Mouse (Mus musculus) liver (tissue): ENCODE data around the gene Apol11b.
"Not testable (repeated sequence)": the region's sequence is repeated elsewhere in the genome, so short reads cannot be mapped to it uniquely, and the experiment has no call there.

Experiments
- DNase-seq: peaks from one replicate; pipeline ENCODE4 v3.0.0-alpha.2; 2020; ENCODE audit warnings: mixed read lengths

Gene Apol11b

GRCm38 (mm10) chr15:77643176-77643575 is at the start of gene Apol11b:
Gene Apol11b, minus strand, starts transcription at chr15:77643286.
- not testable (repeated sequence) for DNase-seq

- DNase-seq = not testable (repeated sequence)
Measured at GRCm38 (mm10) chr15:77691532-77692311, 48.6 kb upstream of the Apol11b start.

GRCm38 (mm10) chr15:77683944-77684343 is 40.9 kb upstream of the Apol11b start:
- DNase-seq = peak; percentile 19

DNA sequence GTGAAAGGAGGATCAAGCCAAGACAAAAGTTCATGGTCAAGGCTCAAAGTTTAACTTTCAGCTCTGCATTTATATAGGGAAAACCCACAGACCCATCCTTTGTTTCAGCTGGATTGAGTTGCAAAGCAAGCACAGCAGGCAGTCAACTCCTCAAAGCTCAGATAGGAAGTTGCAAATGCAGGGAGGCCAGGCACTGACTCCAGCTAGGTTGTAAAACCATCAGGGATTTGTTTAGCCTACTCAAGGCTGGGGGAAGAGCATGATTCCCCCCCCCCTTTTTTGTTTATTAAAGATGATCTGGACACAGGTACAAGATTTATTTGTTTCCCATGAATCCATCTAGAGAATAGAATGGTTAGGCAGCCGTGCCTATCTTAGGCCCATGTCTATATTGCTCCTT is 31.0 kb upstream of the Apol11b start:
- DNase-seq = not testable (repeated sequence)

GRCm38 (mm10) chr15:77661841-77662240 is 18.8 kb upstream of the Apol11b start:
- DNase-seq = not testable (repeated sequence)

GRCm38 (mm10) chr15:77659773-77660172 is 16.7 kb upstream of the Apol11b start:
- not testable (repeated sequence) for DNase-seq

GRCm38 (mm10) chr15:77651143-77651542 is 8.1 kb upstream of the Apol11b start:
- DNase-seq = not testable (repeated sequence)

DNA sequence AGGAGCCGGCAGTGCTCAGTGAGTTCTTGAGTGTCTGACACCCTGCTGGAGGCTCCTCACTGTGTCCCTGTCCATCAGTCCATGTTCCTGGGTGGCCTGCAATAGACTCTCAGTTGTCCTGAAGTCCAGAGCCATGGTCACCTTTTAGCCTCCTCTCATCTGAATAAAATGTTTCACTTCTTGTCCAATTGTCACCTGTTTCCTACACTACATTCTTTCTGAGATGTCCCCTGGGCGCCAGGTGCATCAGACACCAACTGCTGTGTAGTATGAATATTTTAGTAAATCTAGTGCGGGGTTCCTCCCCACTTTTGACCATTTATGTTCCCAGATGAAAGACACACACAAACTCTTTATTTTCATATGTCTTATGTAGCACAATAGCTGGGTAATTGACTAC is 13.3 kb downstream of the Apol11b start:
- DNase-seq = not testable (repeated sequence)

DNA sequence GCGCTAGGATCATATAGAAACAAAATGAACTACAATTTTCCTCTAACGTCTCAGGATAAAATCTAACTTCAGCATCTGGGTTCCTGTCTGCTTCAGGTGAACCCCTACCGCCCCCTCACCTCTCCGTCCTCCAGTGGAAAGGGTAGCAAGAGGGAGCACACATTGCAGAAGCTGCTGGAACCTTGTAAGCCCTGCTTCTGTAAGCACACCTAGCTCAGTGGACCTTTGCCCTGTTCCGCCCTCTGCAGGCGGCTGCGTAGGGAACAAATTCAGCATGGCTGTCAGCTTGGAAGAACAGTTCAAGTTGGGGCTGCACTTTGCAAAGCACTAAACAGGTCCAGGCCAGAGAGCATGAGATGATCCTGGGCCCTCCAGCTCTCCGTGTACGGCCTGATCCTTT is 14.4 kb downstream of the Apol11b start:
- DNase-seq = peak; percentile 8

GRCm38 (mm10) chr15:77626471-77626870 is 16.6 kb downstream of the Apol11b start:
- not testable (repeated sequence) for DNase-seq

GRCm38 (mm10) chr15:77624710-77625109 is 18.4 kb downstream of the Apol11b start:
- DNase-seq = no peak

DNA sequence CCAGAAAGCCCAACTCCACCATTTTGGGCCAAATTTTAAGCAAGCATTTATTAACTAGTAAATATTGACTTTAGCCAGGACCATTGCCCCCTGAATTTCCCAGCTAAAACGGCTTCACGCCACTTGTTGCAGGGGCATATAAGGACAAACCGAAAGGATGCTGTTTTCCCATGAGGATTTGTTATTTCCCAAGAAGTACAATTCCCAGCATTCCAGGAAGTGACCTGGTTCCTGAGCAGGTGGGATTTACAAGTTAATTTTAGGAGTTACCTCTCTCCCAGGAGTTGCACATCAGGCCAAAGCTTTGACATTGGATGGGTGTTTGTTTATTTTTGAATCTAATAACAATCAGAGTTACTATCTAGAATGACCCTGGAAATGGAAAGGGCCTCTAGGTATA is 37.0 kb downstream of the Apol11b start:
- no peak for DNase-seq

GRCm38 (mm10) chr15:77598958-77599357 is 44.1 kb downstream of the Apol11b start, which contains the start of gene Gm36245:
Gene Gm36245, plus strand, starts transcription at chr15:77599258.
- DNase-seq = no peak

GRCm38 (mm10) chr15:77598429-77598828 is 44.7 kb downstream of the Apol11b start:
- DNase-seq = no peak

DNA sequence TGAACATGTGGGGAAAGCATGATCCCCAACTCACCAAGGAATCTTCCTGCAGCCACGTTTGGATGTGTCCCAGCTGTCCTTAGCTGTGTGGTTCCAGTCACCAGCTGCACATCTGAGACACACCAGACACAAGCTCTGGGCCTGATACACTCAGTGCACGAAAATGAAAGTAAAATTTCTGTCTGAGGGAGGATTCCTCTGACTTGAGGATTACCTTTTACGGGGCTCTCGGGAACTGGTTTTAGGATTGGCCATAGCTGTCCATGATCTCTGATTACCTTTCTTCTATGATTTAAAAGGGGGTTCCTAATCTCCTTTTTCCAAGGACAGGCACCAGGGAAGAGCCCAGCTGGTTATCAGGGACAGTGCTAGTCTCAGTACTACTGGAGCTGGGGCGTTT is 47.1 kb downstream of the Apol11b start, which contains the start of gene Apol10b:
Gene Apol10b, minus strand, starts transcription at position 165 of the 400 bp plus-strand sequence.
- no peak for DNase-seq

DNA sequence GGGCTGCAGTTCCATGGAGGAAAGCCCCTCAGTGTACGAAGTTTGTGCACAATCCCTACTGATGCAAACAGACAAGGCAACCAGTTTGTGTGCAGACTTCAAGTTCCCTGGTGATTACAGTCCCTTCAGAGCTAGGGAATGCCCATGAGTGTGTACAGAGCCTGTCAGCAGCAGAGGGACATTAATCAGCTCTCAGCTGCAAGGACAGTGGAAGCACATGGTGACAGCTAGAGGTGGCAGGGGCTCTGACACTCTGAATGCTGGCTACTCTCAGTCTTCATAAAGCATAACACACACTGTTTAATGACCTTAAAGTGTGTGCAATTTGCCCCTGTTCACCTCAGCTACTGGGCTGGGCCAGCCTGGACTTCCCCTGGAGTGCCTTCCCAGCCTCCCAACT is 49.5 kb downstream of the Apol11b start:
- no peak for DNase-seq

DNA sequence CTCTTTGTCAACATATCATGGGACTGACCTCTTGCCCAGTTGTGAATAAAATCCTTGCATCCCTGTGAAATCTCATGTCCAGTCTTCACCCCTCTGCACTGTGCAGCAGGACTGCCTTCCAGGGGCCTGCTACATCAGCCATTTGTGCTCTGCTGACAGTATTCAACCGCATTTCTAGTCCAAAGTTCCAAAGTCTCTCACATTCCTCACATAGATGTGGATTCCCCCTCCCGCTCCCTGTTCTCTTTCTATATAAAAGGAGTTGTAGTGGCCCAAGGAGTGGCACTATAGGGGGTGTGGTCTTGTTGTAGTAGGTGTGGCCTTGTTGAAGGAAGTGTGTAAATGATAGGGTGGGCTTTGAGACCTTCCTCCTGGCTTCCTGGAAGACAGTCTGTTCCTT is 52.2 kb downstream of the Apol11b start:
- DNase-seq = no peak

DNA sequence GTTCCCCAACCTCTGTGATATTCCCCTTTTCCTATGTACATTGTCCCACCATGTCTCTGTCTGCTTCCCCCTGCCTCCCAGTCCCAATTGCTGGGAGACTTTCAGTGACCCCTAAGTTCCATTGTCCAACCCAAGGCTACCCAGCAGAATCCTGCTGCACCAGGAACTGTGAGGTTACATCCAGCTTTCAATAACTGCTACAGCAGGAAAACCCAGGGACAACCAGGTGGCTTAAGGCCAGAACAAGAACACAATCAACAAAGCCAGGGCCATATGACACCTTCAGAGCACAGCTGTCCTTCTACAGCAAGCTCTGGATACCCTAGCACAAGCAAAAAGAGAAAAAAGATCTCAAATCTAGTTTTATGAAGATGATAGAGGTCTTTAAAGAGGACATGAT is 54.1 kb downstream of the Apol11b start:
- no peak for DNase-seq

- no peak for DNase-seq
Measured at GRCm38 (mm10) chr15:77587026-77587425, 56.1 kb downstream of the Apol11b start.
